Mouse (Mus musculus) liver, adult 2 months (tissue): ENCODE measurements around the gene Neurl1b.

Source experiments
- CTCF ChIP-seq: fragments of 200-500 bp; IDR thresholded peaks from 2 replicates; pipeline ENCODE4 v1.5.1; 2011; ENCODE audit warnings: low read depth, low read length, control low read depth
- POLR2A ChIP-seq: fragments of 200-500 bp; IDR thresholded peaks from 2 replicates; pipeline ENCODE4 v1.6.1; 2011; ENCODE audit warnings: low read length, control low read depth; ENCODE audit not compliant: insufficient read depth; ENCODE audit errors: extremely low read depth

DNA sequence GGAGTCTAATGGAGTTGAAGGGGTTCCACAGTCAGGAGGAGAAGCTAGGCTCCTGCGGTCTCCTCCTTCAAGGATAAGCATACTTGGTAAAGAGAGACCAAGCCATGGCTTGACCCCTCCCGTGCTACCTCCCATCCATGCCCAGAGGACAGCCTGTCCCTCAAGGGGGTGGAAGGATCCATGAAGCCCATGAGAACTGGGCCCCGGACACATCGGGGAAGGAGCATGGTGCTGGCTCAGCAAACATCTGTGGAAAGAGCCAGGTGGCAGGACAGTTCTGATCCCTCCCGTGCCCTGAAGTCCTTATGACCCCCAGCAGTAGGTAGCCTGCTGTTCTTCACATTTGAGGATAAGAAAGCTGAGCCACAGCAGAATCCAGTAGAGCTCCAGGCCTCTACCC lies 48.8 kb downstream of the Neurl1b start:
- no peak for TF ChIP-seq CTCF
- no peak for TF ChIP-seq POLR2A
